9 mouse cellular contexts compared by ENCODE assay signal in the genomic region with DNA sequence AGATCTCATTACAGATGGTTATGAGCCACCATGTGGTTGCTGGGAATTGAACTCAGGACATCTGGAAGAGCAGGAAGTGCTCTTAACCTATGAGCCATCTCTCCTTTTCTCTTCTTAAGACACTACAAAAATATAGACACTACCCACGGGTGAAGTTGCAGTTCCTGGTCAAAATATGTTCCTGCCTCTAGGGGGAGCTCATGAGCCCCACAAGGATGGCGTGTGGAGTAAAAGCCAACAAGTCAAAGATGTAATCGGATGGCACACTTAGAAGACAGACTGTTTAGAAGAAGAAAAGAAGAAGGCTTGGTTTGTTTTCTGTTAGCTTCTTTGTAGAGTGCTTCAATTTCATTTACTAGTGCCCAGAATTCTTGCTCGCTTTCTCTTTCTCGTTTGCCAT.
DNase-seq lines count a peak whose midpoint lies in the region; ATAC-seq and TF ChIP-seq lines count a peak whose summit lies in the region.
"Had no signal": no experiment of that assay in that cellular context is flagged by ENCODE, and none has a peak within 500 bp of the region (broad histone marks: within the 10 kb centered on the region; RNA-seq: fewer than 3 reads in every experiment).

No protein-coding gene starts in this region.

- H3K4me3 ChIP-seq in kidney, adult 2 months (ENCODE audit: insufficient read depth, low read depth, low read length), result no peak overlapping the region
- no peak overlapping the region for H3K4me3 ChIP-seq in kidney, embryonic 15.5 days (replicated peaks)
- H3K4me3 ChIP-seq in MEL (ENCODE audit: control insufficient read depth in 1 of 2, insufficient read depth in 1 of 2, low read depth in 2 of 2, low read length in 2 of 2), result no peak overlapping the region
- H3K4me3 ChIP-seq in bone marrow, adult 2 months (replicated peaks; ENCODE audit: control insufficient read depth, low read depth, low read length), result no peak overlapping the region
- H3K4me3 ChIP-seq in forebrain, postnatal 0 days (ENCODE audit: low read depth, low read length), result no peak overlapping the region
- H3K4me3 ChIP-seq: liver, embryonic 15.5 days had no signal

- 31% methylated on average over 5 of the region's 5 CpGs for WGBS in kidney, adult 2 months
- WGBS in kidney, embryonic 15.5 days, result 32% methylated on average over 5 of the region's 5 CpGs
- 32% methylated on average over 5 of the region's 5 CpGs for WGBS in bone marrow, adult 2 months
- WGBS in forebrain, postnatal 0 days, result 38% methylated on average over 5 of the region's 5 CpGs

- peak; percentile 68 for TF ChIP-seq CTCF in kidney, adult 2 months (conservative IDR thresholded peaks at IDR 0.05; ENCODE audit: insufficient read depth, insufficient read length, low read depth, low read length)
- TF ChIP-seq CTCF in MEL (IDR thresholded peaks at IDR 0.05 in 2 of 3, conservative IDR thresholded peaks at IDR 0.05 in 1 of 3; ENCODE audit: control insufficient read depth in 1 of 3, insufficient read depth in 1 of 3, low read depth in 2 of 3, low read length in 3 of 3, poor library complexity in 1 of 3, severe bottlenecking in 1 of 3), result peak; percentile 36 to 39 (median 39)
- peak; percentile 54 for TF ChIP-seq CTCF in bone marrow, adult 2 months (IDR thresholded peaks at IDR 0.05; ENCODE audit: control insufficient read depth, insufficient read depth, low read length)
- peak; percentile 62 for TF ChIP-seq CTCF in forebrain, postnatal 0 days (IDR thresholded peaks at IDR 0.05; ENCODE audit: low read depth)

- no peak; the same call in none of the 2 replicates for TF ChIP-seq RAD21 in MEL (IDR thresholded peaks at IDR 0.05; ENCODE audit: low read depth, low read length)

- H3K9ac ChIP-seq in kidney, embryonic 15.5 days, result no peak overlapping the region
- H3K9ac ChIP-seq in MEL (ENCODE audit: control insufficient read depth, low read depth, low read length, poor library complexity, severe bottlenecking), result no peak overlapping the region
- H3K9ac ChIP-seq in forebrain, postnatal 0 days, result no peak overlapping the region
- H3K9ac ChIP-seq: liver, embryonic 15.5 days had no signal

- no peak for TF ChIP-seq POLR2A in kidney, adult 2 months (IDR thresholded peaks at IDR 0.05; ENCODE audit: low read depth, low read length)
- TF ChIP-seq POLR2A in MEL (IDR thresholded peaks at IDR 0.05; ENCODE audit: control insufficient read depth in 1 of 2, insufficient read depth in 1 of 2, low read depth in 1 of 2, low read length in 2 of 2, poor library complexity in 1 of 2), result no peak
- TF ChIP-seq POLR2A in bone marrow, adult 2 months (IDR thresholded peaks at IDR 0.05; ENCODE audit: borderline replicate concordance, control insufficient read depth, low read depth, low read length), result no peak

- DNase-seq in kidney, adult 2 months, result peak; percentile 36
- peak; percentile 13 for DNase-seq in MEL (ENCODE audit: low read depth, low spot score)
- peak; percentile 27 for DNase-seq in forebrain, postnatal 0 days
- peak; percentile 55 to 68 for DNase-seq in left cerebral cortex, adult 18-20 months (ENCODE audit: low spot score in 2 of 2)
- peak; percentile 43 for DNase-seq in right cerebral cortex, adult 18-20 months
- DNase-seq in natural killer cell, adult 2 months (ENCODE audit: low spot score in 2 of 2), result no peak

- no peak for ATAC-seq in kidney, embryonic 15.5 days (replicated peaks; ENCODE audit: low FRiP score)
- peak; percentile 16; the same call in 1 of the 2 replicates for ATAC-seq in forebrain, postnatal 0 days

- no peaks in the 10 kb centered on the region for H3K4me1 ChIP-seq in kidney, adult 2 months (ENCODE audit: control insufficient read depth, insufficient read depth, low read length)
- H3K4me1 ChIP-seq in kidney, embryonic 15.5 days, result no peaks in the 10 kb centered on the region
- H3K4me1 ChIP-seq in MEL (ENCODE audit: control insufficient read depth in 1 of 2, insufficient read depth in 2 of 2, low read length in 2 of 2), result no peaks in the 10 kb centered on the region
- no peaks in the 10 kb centered on the region for H3K4me1 ChIP-seq in bone marrow, adult 2 months (ENCODE audit: control insufficient read depth, insufficient read depth, low read length)
- H3K4me1 ChIP-seq in forebrain, postnatal 0 days (ENCODE audit: insufficient read depth), result no peaks in the 10 kb centered on the region
- H3K4me1 ChIP-seq: liver, embryonic 15.5 days had no signal

- H3K27me3 ChIP-seq in kidney, adult 2 months (replicated peaks; ENCODE audit: control insufficient read depth, insufficient read depth, low read length), result no peaks in the 10 kb centered on the region
- no peaks in the 10 kb centered on the region for H3K27me3 ChIP-seq in kidney, embryonic 15.5 days
- H3K27me3 ChIP-seq in MEL (ENCODE audit: control insufficient read depth in 1 of 2, insufficient read depth in 2 of 2, low read length in 2 of 2), result no peaks in the 10 kb centered on the region
- no peaks in the 10 kb centered on the region for H3K27me3 ChIP-seq in forebrain, postnatal 0 days (ENCODE audit: insufficient read depth, low read length)
- H3K27me3 ChIP-seq: liver, embryonic 15.5 days had no signal

- no peak for TF ChIP-seq EP300 in MEL (IDR thresholded peaks at IDR 0.05; ENCODE audit: low read depth in 1 of 2, low read length in 2 of 2)

- H3K9me3 ChIP-seq in kidney, embryonic 15.5 days (replicated peaks), result no peaks in the 10 kb centered on the region
- H3K9me3 ChIP-seq in MEL (replicated peaks; ENCODE audit: insufficient read depth, low read length), result no peaks in the 10 kb centered on the region
- no peaks in the 10 kb centered on the region for H3K9me3 ChIP-seq in forebrain, postnatal 0 days (ENCODE audit: low read length)
- H3K9me3 ChIP-seq: liver, embryonic 15.5 days had no signal

- H3K27ac ChIP-seq in kidney, adult 2 months (ENCODE audit: insufficient read depth, low read depth, low read length), result no peak overlapping the region
- no peak overlapping the region for H3K27ac ChIP-seq in kidney, embryonic 15.5 days
- no peak overlapping the region for H3K27ac ChIP-seq in MEL (ENCODE audit: control insufficient read depth, low read depth, low read length)
- no peak overlapping the region for H3K27ac ChIP-seq in bone marrow, adult 2 months (ENCODE audit: control insufficient read depth, insufficient read depth, low read depth, low read length, poor library complexity)
- no peak overlapping the region for H3K27ac ChIP-seq in forebrain, postnatal 0 days (ENCODE audit: low read depth, low read length)
- H3K27ac ChIP-seq: liver, embryonic 15.5 days had no signal

- H3K4me2 ChIP-seq in kidney, embryonic 15.5 days, result no peak overlapping the region
- H3K4me2 ChIP-seq in forebrain, postnatal 0 days (ENCODE audit: low read depth), result no peak overlapping the region
- H3K4me2 ChIP-seq: liver, embryonic 15.5 days had no signal

- H3K36me3 ChIP-seq in kidney, adult 2 months (ENCODE audit: control insufficient read depth, insufficient read depth, low read length), result no peaks in the 10 kb centered on the region
- H3K36me3 ChIP-seq in kidney, embryonic 15.5 days, result no peaks in the 10 kb centered on the region
- H3K36me3 ChIP-seq in MEL (ENCODE audit: control insufficient read depth in 1 of 2, insufficient read depth in 2 of 2, low read length in 2 of 2), result no peaks in the 10 kb centered on the region
- H3K36me3 ChIP-seq in forebrain, postnatal 0 days (ENCODE audit: insufficient read depth), result no peaks in the 10 kb centered on the region
- H3K36me3 ChIP-seq: liver, embryonic 15.5 days had no signal

- no peaks in the 10 kb centered on the region for H3K79me2 ChIP-seq in MEL (ENCODE audit: control insufficient read depth, insufficient read depth, low read length, poor library complexity)

TF ChIP-seq in MEL, 35 proteins besides CTCF, POLR2A, EP300 and RAD21:
- TF ChIP-seq ZC3H11A (IDR thresholded peaks at IDR 0.05; ENCODE audit: low read depth, low read length) (no peak), MYB (IDR thresholded peaks at IDR 0.05; ENCODE audit: low read depth, low read length) (no peak), SMC3 (IDR thresholded peaks at IDR 0.05; ENCODE audit: low read depth, low read length) (peak; percentile 15; the same call in 1 of the 2 replicates)

Comparison
In these comparisons a context has a peak if more than half of its experiments do, and no peak if none do; other contexts are left out.
1. DNase-seq: peak in kidney, adult 2 months (single experiment), MEL (single experiment), forebrain, postnatal 0 days (single experiment), left cerebral cortex, adult 18-20 months (2 of 2) and right cerebral cortex, adult 18-20 months (single experiment); none in natural killer cell, adult 2 months (0 of 2).
2. Peak in every context shown above with its lines, with median percentiles within 50 percentile points of each other: CTCF ChIP-seq.